Mouse (Mus musculus) heart, postnatal 4 days (tissue): ENCODE data around the gene Zar1l. TPM values are rescaled to one million over a fixed set of nuclear protein-coding genes. Genes with fewer than 3 reads are reported as not detected.
A peak's percentile ranks its signal among the peaks of the same experiment; 100 is the strongest.
"Not testable (repeated sequence)": the region's sequence is repeated elsewhere in the genome, so short reads cannot be mapped to it uniquely, and the experiment has no call there.

ENCODE experiments used
- DNase-seq: peaks from one replicate; pipeline ENCODE4 v3.0.0; 2021
- total RNA-seq, 2 experiments: library from RNA; stranded (reverse); gene quantifications; 2 replicates each; pipeline ENCODE4 v1.2.3; 2021

The Zar1l gene
- total RNA-seq = not detected

GRCm38 (mm10) chr5:150518064-150518463 is at the start of gene Zar1l:
Gene Zar1l (minus strand): TSS chr5:150518164.
- DNase-seq = no peak

DNA sequence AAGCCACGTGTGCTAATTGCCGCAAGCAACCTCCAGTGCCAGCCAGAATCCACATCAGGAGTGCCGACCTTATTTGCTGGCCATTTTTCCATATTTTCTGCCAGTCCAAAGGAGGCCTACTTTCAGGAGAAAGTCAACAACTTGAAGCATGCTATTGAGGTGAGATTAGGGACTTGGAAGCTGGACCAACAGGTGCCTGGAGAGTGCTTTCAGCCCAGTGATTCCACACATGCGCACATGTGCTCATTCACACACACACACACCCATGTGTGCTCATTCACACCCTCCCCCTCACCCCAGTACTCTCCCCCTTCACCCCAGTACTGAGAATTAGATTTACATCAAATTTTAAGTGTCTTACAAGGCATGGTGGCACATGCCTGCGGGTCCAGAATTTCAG is 49.0 kb upstream of the Zar1l start:
- DNase-seq = no peak

- DNase-seq = no peak
These were observed 48.3 kb upstream of the Zar1l start for GRCm38 (mm10) chr5:150566226-150566625.

- DNase-seq = no peak
These were observed 46.5 kb upstream of the Zar1l start for GRCm38 (mm10) chr5:150564426-150564825.

DNA sequence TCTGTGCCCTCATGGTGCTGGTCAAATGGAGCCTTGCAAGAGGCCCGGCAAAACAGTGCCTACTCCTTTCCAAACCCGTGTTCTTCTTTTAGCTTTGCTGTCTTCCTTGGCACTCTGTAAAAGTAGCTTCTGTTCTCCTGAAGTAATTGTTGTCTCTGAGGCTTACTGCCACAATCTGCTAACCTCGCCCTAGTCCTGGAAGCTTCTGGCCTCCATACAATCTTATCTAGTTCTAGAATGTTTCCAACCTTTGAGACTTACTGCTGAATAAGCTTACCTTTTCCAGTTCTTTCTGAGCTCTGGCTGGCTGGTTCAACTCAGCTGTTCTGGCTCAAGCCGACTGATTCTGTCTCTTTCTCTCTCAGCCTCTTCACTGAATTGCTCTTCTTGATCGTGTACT is 43.8 kb upstream of the Zar1l start:
- no peak for DNase-seq

DNA sequence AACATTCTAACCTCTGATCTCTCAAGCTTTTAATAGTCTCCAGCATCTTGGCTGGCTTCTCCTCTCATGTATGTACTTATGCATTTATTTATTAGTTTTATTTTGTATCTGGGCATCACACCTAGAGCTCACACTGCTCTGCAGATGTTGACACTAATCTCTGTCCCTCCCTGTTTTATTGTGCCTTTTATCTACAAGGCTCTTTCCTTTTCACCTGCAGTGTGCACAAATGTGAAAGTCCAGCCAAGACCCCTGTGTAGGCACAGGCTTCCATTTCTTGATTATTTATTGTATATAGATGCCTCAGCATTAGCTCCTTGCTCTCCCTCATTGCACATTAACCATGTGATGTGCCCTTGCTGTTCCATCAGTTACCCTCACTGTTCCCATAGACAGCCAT is 43.4 kb upstream of the Zar1l start:
- no peak for DNase-seq

DNA sequence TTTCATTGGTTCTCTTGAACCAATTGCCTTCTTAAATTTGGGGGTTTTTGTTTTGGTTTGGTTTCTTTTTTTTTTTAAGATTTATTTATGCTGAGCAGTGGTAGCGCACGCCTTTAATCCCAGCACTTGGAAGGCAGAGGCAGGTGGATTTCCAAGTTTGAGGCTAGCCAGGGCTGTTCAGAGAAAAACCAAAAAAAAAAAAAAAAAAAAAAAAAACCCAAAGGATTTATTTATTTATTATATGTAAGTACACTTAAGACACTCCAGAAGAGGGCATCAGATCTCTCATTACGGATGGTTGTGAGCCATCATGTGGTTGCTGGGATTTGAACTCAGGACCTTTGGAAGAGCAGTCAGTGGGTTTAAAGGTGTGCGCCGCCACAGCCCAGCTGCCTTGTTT is 42.9 kb upstream of the Zar1l start:
- no peak for DNase-seq

GRCm38 (mm10) chr5:150559519-150560103 is 41.6 kb upstream of the Zar1l start:
- DNase-seq = no peak

- no peak for DNase-seq
These were observed 33.7 kb upstream of the Zar1l start for GRCm38 (mm10) chr5:150551637-150552036.

DNA sequence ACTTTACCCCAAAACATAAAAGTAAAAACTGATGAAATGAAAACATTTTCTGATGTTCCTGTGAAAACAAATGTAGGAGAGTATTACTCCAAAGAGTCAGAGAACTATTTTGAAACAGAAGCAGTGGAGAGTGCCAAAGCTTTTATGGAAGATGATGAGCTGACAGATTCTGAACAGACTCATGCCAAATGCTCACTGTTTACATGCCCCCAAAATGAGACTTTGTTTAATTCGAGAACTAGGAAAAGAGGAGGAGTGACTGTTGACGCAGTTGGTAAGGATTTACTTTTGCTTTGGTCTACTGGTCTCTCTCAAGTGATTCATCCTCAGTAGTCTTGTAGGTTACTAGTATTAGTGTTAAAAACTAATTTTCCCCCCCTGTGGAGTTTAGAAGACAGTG is 25.2 kb upstream of the Zar1l start:
- DNase-seq = no peak

DNA sequence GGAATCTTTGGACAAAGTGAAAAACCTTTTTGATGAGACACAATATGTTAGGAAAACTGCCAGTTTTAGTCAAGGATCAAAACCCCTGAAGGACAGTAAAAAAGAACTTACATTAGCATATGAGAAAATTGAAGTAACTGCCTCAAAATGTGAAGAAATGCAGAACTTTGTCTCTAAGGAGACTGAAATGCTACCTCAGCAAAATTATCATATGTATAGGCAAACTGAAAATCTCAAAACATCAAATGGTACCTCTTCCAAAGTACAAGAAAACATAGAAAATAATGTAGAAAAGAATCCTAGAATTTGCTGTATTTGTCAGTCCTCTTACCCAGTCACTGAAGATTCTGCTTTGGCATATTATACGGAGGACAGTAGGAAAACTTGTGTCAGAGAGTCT is 23.3 kb upstream of the Zar1l start:
- DNase-seq = no peak

DNA sequence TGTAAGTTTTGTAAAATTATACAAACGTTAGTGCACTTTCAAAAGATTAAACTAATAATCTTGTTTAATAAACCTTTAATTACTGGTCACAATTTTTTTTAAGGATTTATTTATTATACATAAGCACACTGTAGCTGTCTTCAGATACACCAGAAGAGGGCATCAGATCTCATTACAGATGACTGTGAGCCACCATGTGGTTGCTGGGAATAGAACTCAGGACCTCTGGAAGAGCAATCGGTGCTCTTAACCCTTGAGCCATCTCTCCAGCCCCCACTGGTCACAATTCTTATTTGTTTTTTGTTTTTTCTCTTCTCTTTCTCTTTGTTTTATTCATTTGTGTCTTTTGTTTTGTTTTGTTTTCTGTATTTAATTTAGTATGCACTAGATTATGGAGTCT is 7.3 kb upstream of the Zar1l start:
- no peak for DNase-seq

GRCm38 (mm10) chr5:150522867-150523234 is 4.9 kb upstream of the Zar1l start:
- DNase-seq = no peak

DNA sequence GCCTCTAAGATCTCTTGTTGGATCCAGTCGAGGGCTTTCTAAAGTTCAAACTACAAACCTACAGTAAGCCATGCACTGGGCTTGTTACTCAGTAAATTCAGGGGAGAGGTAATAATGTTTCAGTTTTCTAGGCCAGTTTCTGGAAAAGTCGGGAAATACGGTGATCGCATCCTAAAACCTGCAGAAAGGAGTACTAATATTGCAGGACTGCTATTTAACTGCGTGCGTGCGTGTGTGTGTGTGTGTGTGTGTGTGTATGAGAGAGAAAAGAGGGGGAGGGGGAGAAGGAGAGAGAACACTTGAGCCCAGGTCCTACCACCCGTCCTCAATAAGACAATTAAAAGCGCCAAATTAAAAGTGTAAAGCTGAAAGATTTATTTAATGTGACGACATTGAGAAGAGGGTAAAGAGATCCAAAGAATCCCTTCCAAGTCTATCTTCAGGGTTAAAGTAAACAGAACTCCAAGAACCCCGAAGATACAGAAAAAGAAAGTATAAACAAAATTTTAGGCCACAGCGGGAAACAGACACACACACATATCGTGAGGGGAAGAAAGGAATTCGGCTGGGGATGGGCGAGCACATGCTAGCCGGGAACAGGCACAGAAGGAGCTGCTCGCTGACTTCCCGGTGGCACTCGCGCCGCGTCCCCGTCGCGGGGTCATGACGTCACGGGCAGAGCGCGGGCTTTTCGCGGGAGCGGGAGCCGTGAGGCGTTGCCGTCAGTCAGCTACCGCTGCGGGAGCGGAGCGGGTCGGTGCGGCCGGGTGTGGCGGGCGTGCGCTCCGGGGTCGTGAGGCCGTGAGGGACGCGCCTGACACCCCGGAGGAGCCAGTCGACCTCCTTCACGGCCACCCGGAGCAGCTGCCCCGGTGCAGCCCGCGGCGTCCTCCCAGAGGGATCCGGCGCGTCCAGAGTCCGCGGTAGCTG is 4.2 kb upstream of the Zar1l start, which contains the start of gene Brca2:
TSS of gene Brca2 (plus strand) at position 694 of the 930 bp plus-strand sequence.
- DNase-seq = peak; percentile 94

DNA sequence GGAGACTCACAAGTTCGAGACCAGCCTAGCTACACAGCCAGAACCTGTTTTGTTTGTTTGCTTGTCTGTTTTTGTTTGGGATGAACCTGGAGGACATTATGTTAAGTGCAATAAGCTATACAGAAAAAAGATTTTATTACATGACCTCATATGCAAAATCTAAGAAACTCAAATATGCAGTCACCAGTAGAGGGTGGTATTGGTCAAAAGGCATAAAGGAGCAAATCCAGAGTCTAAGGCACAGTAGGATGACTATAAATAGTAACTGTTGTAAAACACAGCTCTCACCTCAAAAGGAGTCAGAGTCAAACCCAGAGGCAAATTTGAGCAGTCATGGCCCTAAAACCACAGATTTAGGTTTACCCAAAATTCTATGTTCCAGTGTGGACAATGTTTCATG is 1.6 kb upstream of the Zar1l start:
- DNase-seq = no peak

GRCm38 (mm10) chr5:150514027-150514426 is 3.9 kb downstream of the Zar1l start:
- no peak for DNase-seq

- no peak for DNase-seq
These were observed 4.7 kb downstream of the Zar1l start for GRCm38 (mm10) chr5:150513264-150513663.

DNA sequence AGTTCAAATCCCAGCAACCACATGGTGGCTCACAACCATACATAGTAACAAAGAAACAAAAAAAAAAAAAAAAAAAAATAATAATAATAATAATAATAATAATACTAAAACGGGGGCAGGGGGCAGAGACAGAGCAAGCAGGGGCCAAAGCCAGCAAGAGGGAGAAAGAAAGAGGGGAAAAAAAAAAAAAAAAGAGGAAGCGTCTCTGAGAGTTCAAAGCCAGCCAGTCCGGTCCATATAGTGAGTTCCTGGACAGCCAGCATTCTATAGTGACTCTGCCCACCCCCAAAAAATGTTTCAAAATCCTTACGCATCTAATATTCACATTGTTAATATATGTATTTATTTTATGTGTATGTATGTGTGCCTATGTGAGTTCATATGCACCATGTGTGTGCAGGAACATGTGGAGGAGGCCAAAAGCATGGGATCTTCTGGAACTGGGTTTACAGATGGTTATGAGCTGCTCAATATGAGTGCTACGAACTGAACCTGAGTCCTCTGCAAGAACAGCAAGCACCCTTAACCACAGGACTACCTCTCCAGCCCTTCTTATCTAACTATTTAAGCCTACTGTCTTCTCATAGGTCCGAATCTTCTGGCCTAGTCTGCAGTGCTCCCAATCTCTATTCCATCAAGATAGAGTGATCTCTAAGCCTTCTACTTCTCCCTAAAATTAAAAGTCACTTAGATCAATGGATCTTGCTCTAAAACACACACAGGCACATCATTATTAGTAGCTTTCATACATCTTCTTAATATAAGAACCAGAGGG is 7.3 kb downstream of the Zar1l start:
- no peak for DNase-seq

DNA sequence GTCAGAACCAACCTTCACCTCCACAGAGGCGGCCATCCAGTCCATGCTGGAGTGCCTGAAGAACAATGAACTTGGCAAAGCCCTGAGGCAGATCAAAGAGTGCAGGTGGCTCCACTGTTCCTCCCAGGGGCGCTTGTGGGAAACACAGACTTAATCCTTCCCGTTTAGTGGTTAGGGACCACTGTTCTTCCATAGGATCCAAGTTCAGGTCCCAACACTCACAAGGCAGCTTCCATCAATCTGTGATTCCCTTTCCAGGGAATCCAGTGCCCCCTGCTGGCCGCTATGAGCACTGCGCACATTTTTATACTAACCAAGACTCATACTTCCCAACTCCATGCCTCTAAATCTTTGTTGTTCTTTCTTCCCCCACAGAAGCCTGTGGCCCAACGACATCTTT is 22.2 kb downstream of the Zar1l start:
- peak; percentile 57 for DNase-seq

DNA sequence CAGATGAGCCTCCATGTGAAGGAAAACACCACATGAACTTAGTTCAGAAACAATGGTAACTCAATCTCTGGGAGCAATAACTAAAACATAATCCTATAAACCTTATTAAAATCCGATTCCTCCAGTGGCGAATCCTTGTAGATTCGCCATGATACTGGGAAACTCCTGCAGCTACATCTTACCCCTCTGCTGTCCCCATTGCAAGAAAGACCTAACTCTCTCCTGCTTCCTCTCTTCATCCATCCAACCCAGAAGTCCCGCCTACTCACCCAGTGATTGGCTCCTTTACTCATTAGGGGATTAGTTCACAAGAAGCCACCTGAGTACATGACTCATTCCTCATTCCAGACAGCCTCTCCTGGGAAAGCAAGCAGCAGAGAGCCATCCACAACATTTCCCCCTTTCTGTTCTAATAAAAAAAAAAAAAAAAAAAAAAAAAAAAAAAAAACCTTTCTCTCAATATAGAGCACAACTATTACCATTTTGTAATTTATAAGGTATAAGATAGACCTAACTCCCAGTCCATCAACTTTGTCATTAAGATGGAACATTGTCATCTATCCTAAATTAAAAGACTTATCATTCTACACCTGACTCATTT is 26.3 kb downstream of the Zar1l start:
- not testable (repeated sequence) for DNase-seq

DNA sequence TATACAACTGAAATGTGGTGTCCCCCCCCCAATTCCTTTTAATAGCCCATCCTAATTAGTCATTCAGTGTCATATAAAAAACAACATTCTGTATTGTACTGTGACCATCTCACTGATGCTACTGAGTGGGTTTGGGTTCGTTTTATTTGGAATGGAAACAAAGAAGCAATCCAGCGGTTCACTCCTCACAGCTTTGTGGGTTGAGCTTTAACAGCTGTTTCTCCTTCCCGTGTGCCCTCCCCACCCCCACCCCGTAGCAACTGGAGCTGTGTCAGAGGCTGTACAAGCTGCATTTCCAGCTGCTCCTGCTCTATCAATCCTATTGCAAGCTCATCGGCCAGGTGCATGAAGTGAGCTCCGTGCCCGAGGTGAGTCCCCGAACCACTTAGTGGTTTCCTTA is 27.1 kb downstream of the Zar1l start:
- no peak for DNase-seq

GRCm38 (mm10) chr5:150490285-150490684 is 27.7 kb downstream of the Zar1l start:
- no peak for DNase-seq

GRCm38 (mm10) chr5:150485198-150485597 is 32.8 kb downstream of the Zar1l start:
- DNase-seq = peak; percentile 56
